Mouse (Mus musculus) E14TG2a.4 (cell line): Measurements from ENCODE around the gene Pnp2.

Source experiments
- CTCF ChIP-seq: conservative IDR thresholded peaks from 2 replicates; pipeline ENCODE4 v1.5.1; 2014; ENCODE audit warnings: low read length
- NANOG ChIP-seq: IDR thresholded peaks from 2 replicates; pipeline ENCODE4 v1.6.1; 2014; ENCODE audit warnings: borderline replicate concordance, low read length, mixed read lengths
- POU5F1 ChIP-seq: IDR thresholded peaks from 2 replicates; pipeline ENCODE4 v1.6.1; 2014; ENCODE audit warnings: low read length, borderline replicate concordance

GRCm38 (mm10) chr14:50955487-50955886 is 305 bp upstream of the Pnp2 start:
- TF ChIP-seq CTCF (no peak), POU5F1 (no peak), NANOG (no peak)
